Mouse (Mus musculus) midbrain, embryonic 13.5 days (tissue): Measurements from ENCODE around the gene Pcyox1. TPM values are rescaled to one million over a fixed set of nuclear protein-coding genes. Genes with fewer than 3 reads are reported as not detected.
"Not testable (repeated sequence)": the region's sequence is repeated elsewhere in the genome, so short reads cannot be mapped to it uniquely, and the experiment has no call there.

Experiments used
- ATAC-seq: fragments of 200-750 bp; cut with Nextera tagmentation; 2 replicates; pipeline ENCODE4 v1.8.0; 2017; ENCODE audit warnings: mild to moderate bottlenecking, moderate TSS enrichment, moderate library complexity
- H3K27ac ChIP-seq: fragments of 300-500 bp; sonication (generic); 2 replicates; pipeline ENCODE4 v1.5.1; 2015; ENCODE audit warnings: inconsistent platforms, mild to moderate bottlenecking, moderate library complexity
- H3K27me3 ChIP-seq: fragments of 300-500 bp; sonication (generic); 2 replicates; pipeline ENCODE4 v1.6.1; 2015; ENCODE audit warnings: mild to moderate bottlenecking, inconsistent platforms
- H3K36me3 ChIP-seq: fragments of 300-500 bp; sonication (generic); 2 replicates; pipeline ENCODE4 v1.6.1; 2015; ENCODE audit warnings: mild to moderate bottlenecking, inconsistent platforms
- H3K4me1 ChIP-seq: fragments of 300-500 bp; sonication (generic); replicated peaks from 2 replicates; pipeline ENCODE4 v1.6.1; 2015; ENCODE audit warnings: inconsistent platforms
- H3K4me2 ChIP-seq: fragments of 300-500 bp; sonication (generic); replicated peaks from 2 replicates; pipeline ENCODE4 v1.6.1; 2015; ENCODE audit warnings: moderate library complexity, mild to moderate bottlenecking, inconsistent platforms
- H3K4me3 ChIP-seq: fragments of 300-500 bp; sonication (generic); replicated peaks from 2 replicates; pipeline ENCODE4 v1.5.1; 2015; ENCODE audit warnings: mild to moderate bottlenecking, inconsistent platforms
- H3K9ac ChIP-seq: fragments of 300-500 bp; sonication (generic); replicated peaks from 2 replicates; pipeline ENCODE4 v1.6.1; 2015; ENCODE audit warnings: mild to moderate bottlenecking, inconsistent platforms
- H3K9me3 ChIP-seq: fragments of 300-500 bp; sonication (generic); 2 replicates; pipeline ENCODE4 v1.6.1; 2016; ENCODE audit warnings: mild to moderate bottlenecking, inconsistent platforms
- WGBS: fragments of 180-500 bp; shearing (Covaris S2); methylation state at CpG from one replicate; pipeline ENCODE4 v1.1.7; 2015; 5-methylcytosine and 5-hydroxymethylcytosine counted together
- polyA plus RNA-seq: library from polyadenylated mRNA; unstranded; fragments of >200 nt; fragmentation: Nextera tagmentation; extraction: Ambion mirVana; gene quantifications from 2 replicates; pipeline ENCODE4 v1.2.1, GENCODE M21; 2015

Gene Pcyox1
- polyA plus RNA-seq, 1 experiment from 2014 or later: 114 TPM

DNA sequence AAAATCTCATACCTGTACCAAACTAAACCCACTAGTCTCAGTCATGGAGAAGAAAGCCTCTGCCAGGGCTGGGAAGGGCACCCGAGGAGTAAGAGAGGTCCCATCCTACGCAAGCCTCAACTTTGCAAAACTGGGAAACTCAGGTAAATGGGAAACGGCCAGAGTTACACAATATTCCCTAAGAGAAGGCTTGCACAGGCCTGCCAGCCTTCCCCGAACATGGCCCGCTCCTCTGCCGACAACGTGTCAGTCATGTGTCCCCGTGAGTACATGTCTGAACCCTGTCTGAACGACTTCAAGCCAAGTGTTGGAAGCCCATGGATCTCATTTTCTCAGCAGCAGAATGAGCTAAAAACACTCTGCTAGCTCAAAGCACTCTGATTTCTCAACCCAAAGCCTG lies 1.9 kb downstream of the Pcyox1 start:
- peaks cover 7% of the 10 kb centered on the region for H3K27me3 ChIP-seq
- H3K36me3 ChIP-seq: peaks cover 40% of the 10 kb centered on the region
- peak overlapping the region; percentile 55 for H3K9ac ChIP-seq
- peaks cover 33% of the 10 kb centered on the region for H3K4me1 ChIP-seq
- no peak overlapping the region for H3K27ac ChIP-seq
- 89% methylated on average over 9 of the region's 9 CpGs for WGBS
- no peaks in the 10 kb centered on the region for H3K9me3 ChIP-seq
- peak overlapping the region; percentile 87 for H3K4me3 ChIP-seq
- H3K4me2 ChIP-seq: peak overlapping the region; percentile 76
- no peak for ATAC-seq

DNA sequence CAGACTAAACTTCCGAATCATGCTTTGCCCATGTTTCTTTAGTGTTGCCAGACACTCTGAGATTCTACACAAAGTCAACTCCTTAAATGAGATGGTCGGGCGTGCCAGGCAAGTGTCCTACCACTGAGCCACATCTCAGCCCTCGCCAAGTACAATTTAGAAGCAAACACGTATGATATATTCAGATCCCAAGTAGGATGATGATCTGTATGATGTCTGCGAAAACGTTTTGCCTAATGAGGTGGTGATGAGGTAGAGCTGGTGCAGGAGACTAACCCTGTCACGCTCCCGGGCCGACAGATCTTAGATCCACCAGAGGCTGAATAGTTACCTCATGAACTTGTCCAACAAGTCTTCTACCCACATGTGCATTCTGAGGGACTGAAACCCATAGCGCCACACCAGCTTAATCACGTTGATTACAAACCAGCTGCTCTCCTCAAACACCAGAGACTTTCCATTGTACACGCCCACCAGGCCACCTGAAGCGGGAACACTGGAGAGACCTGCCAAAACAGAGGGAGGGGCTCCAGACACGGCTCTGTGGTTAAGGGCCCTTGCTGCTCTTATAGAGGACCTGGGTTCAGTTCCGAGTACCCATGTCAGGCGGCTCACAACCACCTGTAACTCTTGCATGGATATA lies 2.8 kb downstream of the Pcyox1 start:
- ATAC-seq: no peak
- 94% methylated on average over 17 of the region's 17 CpGs for WGBS
- peaks cover 48% of the 10 kb centered on the region for H3K36me3 ChIP-seq

DNA sequence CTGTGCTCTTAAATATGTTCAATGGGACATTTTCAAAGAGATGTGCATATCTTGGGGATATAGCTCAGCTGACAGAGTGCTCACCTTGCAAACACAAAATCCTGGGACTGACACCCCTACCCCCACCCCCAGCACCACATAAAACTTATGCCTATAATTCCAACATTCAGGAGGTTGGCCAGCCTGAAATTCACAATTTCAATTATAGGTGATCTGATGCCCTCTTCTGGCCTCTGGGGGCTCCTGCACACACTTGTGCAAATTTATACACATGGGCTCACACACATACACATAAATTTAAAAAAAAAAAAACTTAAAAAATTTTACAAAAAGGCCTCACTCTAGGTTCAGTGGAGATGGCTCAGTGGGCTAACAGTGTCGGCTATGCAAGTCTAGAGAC lies 3.8 kb downstream of the Pcyox1 start:
- no peak overlapping the region for H3K4me3 ChIP-seq
- H3K36me3 ChIP-seq: peaks cover 58% of the 10 kb centered on the region
- no peaks in the 10 kb centered on the region for H3K9me3 ChIP-seq
- H3K4me2 ChIP-seq: no peak overlapping the region
- H3K4me1 ChIP-seq: peaks cover 33% of the 10 kb centered on the region
- WGBS: 96% methylated on average over 1 of the region's 1 CpGs
- H3K27me3 ChIP-seq: no peaks in the 10 kb centered on the region; the same call in 1 of the 2 replicates
- no peak overlapping the region for H3K27ac ChIP-seq
- no peak overlapping the region for H3K9ac ChIP-seq
- ATAC-seq: no peak

More for the DNA sequence above, 2.8 kb downstream of the Pcyox1 start:
- no peak overlapping the region for H3K9ac ChIP-seq
- no peaks in the 10 kb centered on the region for H3K9me3 ChIP-seq
- H3K4me3 ChIP-seq: no peak overlapping the region
- H3K27ac ChIP-seq: no peak overlapping the region
- peak overlapping the region; percentile 76; the same call in 1 of the 2 replicates for H3K4me2 ChIP-seq
- peaks cover 33% of the 10 kb centered on the region for H3K4me1 ChIP-seq
- H3K27me3 ChIP-seq: peaks cover 4% of the 10 kb centered on the region

DNA sequence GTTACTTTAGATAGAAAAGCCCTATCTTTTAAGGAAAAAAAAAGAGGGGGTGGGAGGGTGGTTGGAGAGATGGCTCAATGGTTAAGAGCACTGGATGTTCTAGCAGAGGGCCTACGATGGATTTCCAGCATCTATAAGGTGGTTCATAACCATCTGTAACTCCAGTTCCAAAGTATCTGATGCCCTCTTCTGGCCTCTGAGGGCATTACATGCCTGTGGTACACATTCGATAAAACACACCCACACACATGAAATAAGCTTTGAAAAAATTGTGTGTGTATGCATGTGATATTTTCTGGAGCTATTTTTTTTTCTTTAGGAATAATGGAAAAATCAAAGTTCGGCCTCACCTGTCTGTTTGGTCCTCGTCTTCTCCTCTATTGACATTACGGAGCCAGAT lies 5.6 kb downstream of the Pcyox1 start:
- Histone ChIP-seq H3K36me3 (peaks cover 74% of the 10 kb centered on the region), H3K4me2 (no peak overlapping the region), H3K9me3 (no peaks in the 10 kb centered on the region), H3K4me1 (peaks cover 29% of the 10 kb centered on the region), H3K9ac (no peak overlapping the region), H3K4me3 (no peak overlapping the region), H3K27me3 (no peaks in the 10 kb centered on the region), H3K27ac (no peak overlapping the region)
- WGBS: 99% methylated on average over 5 of the region's 5 CpGs
- no peak for ATAC-seq

DNA sequence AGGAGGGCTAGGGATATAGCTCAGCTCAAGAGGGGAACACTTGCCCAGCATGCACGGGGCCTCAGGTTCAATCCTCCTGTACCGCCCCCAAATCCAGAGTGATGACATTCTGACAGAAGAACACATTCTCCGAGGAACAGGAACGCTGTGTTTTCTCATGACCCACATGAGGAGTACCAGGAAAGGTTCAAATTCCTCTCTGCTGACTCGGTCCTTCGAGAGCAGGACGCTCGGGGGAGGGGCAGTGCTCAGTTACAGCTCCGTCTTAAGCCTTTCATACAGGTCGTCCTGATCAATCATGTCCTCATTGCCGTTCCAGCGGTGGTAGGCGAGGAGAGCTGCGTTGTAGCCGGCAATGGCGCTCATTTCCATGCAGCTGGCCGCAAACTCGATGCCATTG lies 8.5 kb downstream of the Pcyox1 start:
- 88% methylated on average over 18 of the region's 18 CpGs for WGBS
- Histone ChIP-seq H3K27ac (no peak overlapping the region), H3K4me1 (peaks cover 3% of the 10 kb centered on the region; the same call in 1 of the 2 replicates), H3K36me3 (peaks cover 80% of the 10 kb centered on the region), H3K9me3 (no peaks in the 10 kb centered on the region), H3K4me3 (no peak overlapping the region), H3K9ac (no peak overlapping the region), H3K4me2 (no peak overlapping the region), H3K27me3 (no peaks in the 10 kb centered on the region)
- ATAC-seq: no peak

DNA sequence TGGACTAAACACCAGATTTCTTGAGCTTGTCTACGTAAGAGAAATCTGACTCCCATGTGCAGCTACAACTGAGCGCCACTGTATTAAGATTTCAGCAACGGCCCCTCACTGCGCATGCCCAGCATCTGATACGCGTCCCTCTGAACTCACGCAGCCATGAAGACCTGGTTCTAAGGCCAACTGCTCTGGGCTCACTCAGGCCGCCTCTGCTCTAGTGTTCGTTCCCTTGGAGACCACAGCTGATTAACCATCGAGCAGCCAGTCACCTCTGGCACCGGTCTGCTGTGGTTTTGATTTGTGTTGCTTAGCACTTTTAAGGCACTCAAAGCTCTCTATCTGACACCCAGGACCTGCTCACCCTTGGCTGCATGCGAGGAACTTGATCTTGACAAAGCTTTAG lies 9.6 kb downstream of the Pcyox1 start:
- H3K36me3 ChIP-seq: peaks cover 73% of the 10 kb centered on the region
- H3K4me2 ChIP-seq: no peak overlapping the region
- H3K9me3 ChIP-seq: no peaks in the 10 kb centered on the region
- H3K4me1 ChIP-seq: 0 out of 2 replicates have a peak, but pooled peaks cover 3% of the 10 kb centered on the region
- H3K27me3 ChIP-seq: no peaks in the 10 kb centered on the region
- WGBS: 85% methylated on average over 12 of the region's 12 CpGs
- H3K27ac ChIP-seq: no peak overlapping the region
- no peak overlapping the region for H3K4me3 ChIP-seq
- ATAC-seq: no peak
- 0 out of 2 replicates have a peak overlapping the region, but pooled peaks have one; percentile 19 for H3K9ac ChIP-seq

DNA sequence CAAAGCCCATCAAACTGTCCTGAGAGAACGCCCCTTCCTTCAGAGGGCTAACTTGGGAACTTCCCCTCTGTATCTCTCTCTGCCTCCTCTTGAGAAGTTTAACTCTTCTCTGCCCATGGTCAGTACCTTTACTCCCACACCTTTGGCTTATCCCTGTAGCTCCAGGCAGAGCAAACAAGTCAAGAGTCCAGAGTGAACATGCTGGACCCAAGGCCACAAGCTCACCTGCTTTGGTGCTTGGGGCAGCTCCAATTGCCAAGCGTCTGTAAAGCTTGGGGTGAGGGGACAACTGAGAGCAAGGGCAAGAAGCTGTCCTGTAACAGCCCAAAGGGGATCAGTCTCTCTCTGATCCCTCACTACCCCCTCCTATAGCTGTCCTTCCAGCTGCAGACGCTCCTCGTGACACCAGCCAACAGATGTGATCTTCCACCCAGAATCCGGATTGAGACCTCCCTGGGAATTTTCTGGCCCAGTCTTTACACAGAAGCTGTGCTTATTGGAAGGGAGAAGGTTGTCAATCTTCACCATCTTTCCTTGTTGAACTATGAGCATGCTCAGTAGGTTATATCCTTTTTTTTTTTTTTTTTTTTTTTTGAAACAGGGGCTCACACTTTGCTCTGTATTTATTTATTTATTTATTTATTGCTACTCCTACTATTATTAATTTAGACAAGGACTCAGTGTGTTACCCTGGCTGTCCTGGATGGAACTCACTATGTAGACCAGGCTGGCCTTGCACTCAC lies 11.4 kb downstream of the Pcyox1 start:
- H3K27ac ChIP-seq: no peak overlapping the region
- H3K9ac ChIP-seq: no peak overlapping the region
- H3K4me1 ChIP-seq: 0 out of 2 replicates have a peak, but pooled peaks cover 3% of the 10 kb centered on the region
- peaks cover 55% of the 10 kb centered on the region for H3K36me3 ChIP-seq
- no peak overlapping the region for H3K4me2 ChIP-seq
- WGBS: 87% methylated on average over 5 of the region's 5 CpGs
- no peaks in the 10 kb centered on the region for H3K9me3 ChIP-seq
- no peaks in the 10 kb centered on the region for H3K27me3 ChIP-seq
- ATAC-seq: no peak
- H3K4me3 ChIP-seq: no peak overlapping the region

DNA sequence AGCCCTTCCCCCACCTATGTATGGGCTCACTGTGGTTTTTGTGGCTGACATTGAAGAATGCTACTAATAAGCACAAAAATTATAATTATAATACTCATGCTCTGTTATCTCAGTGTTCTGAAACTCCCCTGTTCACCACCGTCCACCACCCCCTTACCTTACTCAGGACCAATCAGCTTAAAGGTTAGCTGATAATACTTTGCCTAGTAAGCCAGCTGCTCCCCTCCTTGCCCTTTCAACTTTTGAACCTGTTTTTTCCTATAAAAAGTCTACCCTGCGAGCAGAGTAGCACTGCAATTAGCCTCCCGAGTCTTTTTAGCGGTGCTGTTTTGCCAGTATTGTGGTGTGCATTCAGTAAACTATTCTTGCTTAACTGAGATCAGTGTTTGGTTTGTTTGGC lies 12.3 kb downstream of the Pcyox1 start:
- ATAC-seq: no peak
- H3K4me1 ChIP-seq: 0 out of 2 replicates have a peak, but pooled peaks cover 3% of the 10 kb centered on the region
- no peak overlapping the region for H3K4me3 ChIP-seq
- H3K9ac ChIP-seq: no peak overlapping the region
- H3K36me3 ChIP-seq: peaks cover 51% of the 10 kb centered on the region
- H3K27me3 ChIP-seq: no peaks in the 10 kb centered on the region
- no peaks in the 10 kb centered on the region for H3K9me3 ChIP-seq
- H3K27ac ChIP-seq: no peak overlapping the region
- 74% methylated on average over 4 of the region's 4 CpGs for WGBS
- no peak overlapping the region for H3K4me2 ChIP-seq

DNA sequence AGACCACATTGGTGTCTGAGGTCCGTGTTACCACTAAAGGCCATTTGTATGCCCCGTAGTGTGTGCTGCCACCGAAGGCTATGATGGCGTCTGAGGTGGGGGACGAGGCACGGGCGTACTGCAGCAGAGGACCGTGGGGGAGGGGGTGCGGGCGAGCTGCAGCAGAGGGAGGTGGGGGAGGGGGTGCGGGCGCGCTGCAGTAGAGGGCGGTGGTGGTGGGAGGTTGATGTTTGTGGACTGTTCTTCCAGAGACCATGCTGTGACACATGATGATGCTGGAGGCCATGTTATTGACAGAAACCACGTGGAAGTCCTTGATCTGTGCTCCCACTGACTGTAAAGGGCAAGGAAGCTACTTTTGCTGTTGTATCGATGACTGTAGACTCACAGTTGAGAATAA lies 13.6 kb downstream of the Pcyox1 start:
- H3K9me3 ChIP-seq: no peaks in the 10 kb centered on the region
- no peak overlapping the region for H3K4me2 ChIP-seq
- H3K4me3 ChIP-seq: no peak overlapping the region
- ATAC-seq: no peak
- H3K4me1 ChIP-seq: 0 out of 2 replicates have a peak, but pooled peaks cover 3% of the 10 kb centered on the region
- peaks cover 51% of the 10 kb centered on the region for H3K36me3 ChIP-seq
- no peak overlapping the region for H3K27ac ChIP-seq
- H3K27me3 ChIP-seq: no peaks in the 10 kb centered on the region
- H3K9ac ChIP-seq: no peak overlapping the region
- WGBS: 46% methylated on average over 16 of the region's 16 CpGs

DNA sequence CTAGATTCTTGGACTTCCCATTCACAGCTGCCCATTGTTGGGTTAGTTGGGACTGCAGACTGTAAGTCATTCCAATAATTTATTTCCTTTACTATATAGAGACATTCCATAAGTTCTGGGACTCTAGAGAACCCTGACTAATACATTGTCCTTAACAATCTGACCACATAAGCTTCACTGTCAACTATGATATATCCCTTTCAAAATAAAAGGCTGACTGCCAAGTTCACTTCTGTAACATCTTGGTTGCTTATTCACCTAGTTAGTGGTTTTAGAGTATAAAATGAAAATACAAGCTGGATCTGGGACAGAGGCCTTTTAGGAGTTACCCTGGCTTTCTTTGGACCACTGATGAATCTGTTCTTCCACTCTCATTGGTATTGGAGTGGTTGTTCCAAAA lies 14.4 kb downstream of the Pcyox1 start:
- no peaks in the 10 kb centered on the region for H3K27me3 ChIP-seq
- H3K27ac ChIP-seq: no peak overlapping the region
- H3K4me1 ChIP-seq: 0 out of 2 replicates have a peak, but pooled peaks cover 3% of the 10 kb centered on the region
- peaks cover 51% of the 10 kb centered on the region for H3K36me3 ChIP-seq
- H3K4me2 ChIP-seq: no peak overlapping the region
- no peaks in the 10 kb centered on the region for H3K9me3 ChIP-seq
- no peak overlapping the region for H3K9ac ChIP-seq
- ATAC-seq: no peak
- H3K4me3 ChIP-seq: no peak overlapping the region

DNA sequence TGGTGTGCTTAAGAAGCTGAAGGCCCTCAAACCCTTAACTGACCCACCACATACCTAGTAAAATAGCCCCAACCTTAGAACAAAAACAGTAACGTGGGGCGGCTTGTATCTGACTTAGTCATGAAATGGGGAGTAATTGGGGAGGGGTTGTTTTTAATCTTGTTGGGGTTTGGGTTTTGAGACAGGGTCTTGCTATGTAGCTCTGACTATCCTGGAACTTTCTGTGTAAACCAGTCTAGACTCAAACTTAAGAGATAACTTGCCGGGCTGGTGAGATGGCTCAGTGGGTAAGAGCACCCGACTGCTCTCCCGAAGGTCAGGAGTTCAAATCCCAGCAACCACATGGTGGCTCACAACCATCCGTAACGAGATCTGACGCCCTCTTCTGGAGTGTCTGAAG lies 16.8 kb downstream of the Pcyox1 start:
- H3K27ac ChIP-seq, ATAC-seq, H3K9ac ChIP-seq, H3K4me1 ChIP-seq, H3K4me2 ChIP-seq, H3K4me3 ChIP-seq, H3K27me3 ChIP-seq, H3K9me3 ChIP-seq: not testable (repeated sequence)
- peaks cover 48% of the 10 kb centered on the region for H3K36me3 ChIP-seq
- 83% methylated on average over 8 of the region's 8 CpGs for WGBS

DNA sequence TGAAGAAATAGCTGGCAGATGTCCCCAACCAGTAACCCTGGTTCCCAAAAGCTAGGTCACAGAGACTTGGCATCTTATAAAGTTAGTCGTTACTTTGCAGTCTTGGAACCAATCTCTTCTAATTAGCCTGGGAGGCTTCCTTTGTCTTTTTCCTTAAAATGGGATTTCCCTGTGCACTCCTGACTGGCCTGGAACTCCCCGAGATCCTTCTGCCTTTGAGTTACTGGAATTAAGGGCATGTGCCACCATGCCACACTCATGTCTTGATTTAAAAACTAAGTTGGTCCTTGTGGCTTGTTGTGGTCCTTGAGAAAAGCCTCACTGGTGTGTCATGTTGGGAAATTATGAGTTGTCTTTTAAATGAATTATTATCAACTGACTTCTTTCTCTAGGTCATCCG lies 18.6 kb downstream of the Pcyox1 start:
- ATAC-seq: no peak
- no peak overlapping the region for H3K9ac ChIP-seq
- H3K4me3 ChIP-seq: no peak overlapping the region
- H3K27ac ChIP-seq: no peak overlapping the region
- H3K9me3 ChIP-seq: no peaks in the 10 kb centered on the region
- H3K36me3 ChIP-seq: peaks cover 44% of the 10 kb centered on the region
- peaks cover 3% of the 10 kb centered on the region for H3K4me1 ChIP-seq
- WGBS: 90% methylated on average over 3 of the region's 3 CpGs
- no peak overlapping the region for H3K4me2 ChIP-seq
- H3K27me3 ChIP-seq: no peaks in the 10 kb centered on the region
